Mouse (Mus musculus): ENCODE measurements around the gene Nav2. TPM values are rescaled to one million over a fixed set of nuclear protein-coding genes. Genes with fewer than 3 reads are reported as not detected.

Gene Nav2
- total and polyA plus RNA-seq, 3 experiments: 1.0 TPM; not detected in 2

DNA sequence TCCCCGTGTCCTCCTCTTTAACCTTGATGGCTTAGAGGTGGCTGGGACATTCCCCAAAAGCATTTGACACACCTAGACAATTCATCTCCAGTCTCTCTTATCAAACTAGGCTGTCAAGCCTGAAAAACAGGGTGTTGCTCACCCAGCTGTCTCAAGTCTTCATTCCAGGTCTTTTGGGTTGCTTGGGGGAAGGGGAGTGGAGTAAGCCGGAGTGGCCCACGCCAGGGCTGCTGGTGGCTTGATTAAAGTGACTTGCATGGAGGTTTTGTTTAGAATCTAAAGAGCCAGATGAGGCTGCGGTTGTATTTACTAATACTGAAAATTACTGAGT is 614.6 kb downstream of the Nav2 start:
- DNase-seq (ENCODE audit: low spot score) (no peak), ATAC-seq (ENCODE audit: extremely low read depth, insufficient number of reproducible peaks, low FRiP score, poor library complexity, severe bottlenecking) (no peak)
- no peaks in the 10 kb centered on the region for H3K27me3 ChIP-seq (ENCODE audit: insufficient read depth, low read length)
- H3K9me3 ChIP-seq (replicated peaks): peaks cover 76% of the 10 kb centered on the region
- H3K4me3 ChIP-seq (ENCODE audit: low read depth, low read length): no peak overlapping the region
- TF ChIP-seq TAL1 (conservative IDR thresholded peaks at IDR 0.05; ENCODE audit: low read depth, low read length) (no peak), CTCF (IDR thresholded peaks at IDR 0.05; ENCODE audit: low read depth, low read length) (no peak), GATA2 (IDR thresholded peaks at IDR 0.05; ENCODE audit: borderline replicate concordance, low read depth, low read length) (no peak), GATA1 (IDR thresholded peaks at IDR 0.05; ENCODE audit: borderline replicate concordance, low read length) (no peak), POLR2AphosphoS5 (IDR thresholded peaks at IDR 0.05; ENCODE audit: insufficient replicate concordance, low read depth, low read length) (no peak)
- no peaks in the 10 kb centered on the region for H3K4me1 ChIP-seq (ENCODE audit: insufficient read depth, low read depth, low read length)
- no peaks in the 10 kb centered on the region for H3K36me3 ChIP-seq (replicated peaks)

DNA sequence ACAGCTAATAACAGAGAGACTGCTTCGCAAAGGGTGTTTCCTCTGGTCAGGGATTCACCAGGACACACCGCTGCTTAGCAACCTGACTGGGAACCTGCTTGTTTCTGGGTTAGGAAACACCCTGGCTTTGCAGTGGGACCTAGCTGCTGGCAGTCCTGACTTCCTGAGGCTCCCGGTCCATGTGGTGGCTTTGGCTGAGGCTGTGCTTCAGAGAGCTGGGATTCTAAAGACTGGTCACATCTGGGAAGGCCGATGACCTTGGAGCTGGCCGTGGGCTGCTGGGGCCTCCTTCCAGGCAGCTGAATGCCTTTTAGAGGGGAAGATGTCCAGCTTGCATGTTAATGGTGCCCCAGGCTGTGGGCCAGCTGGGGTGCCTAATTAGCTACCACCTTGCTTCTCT is 615.2 kb downstream of the Nav2 start:
- no peaks in the 10 kb centered on the region for H3K4me1 ChIP-seq (ENCODE audit: insufficient read depth, low read depth, low read length)
- DNase-seq (ENCODE audit: low spot score): no peak
- no peaks in the 10 kb centered on the region for H3K36me3 ChIP-seq (replicated peaks)
- no peaks in the 10 kb centered on the region for H3K27me3 ChIP-seq (ENCODE audit: insufficient read depth, low read length)
- no peak overlapping the region for H3K4me3 ChIP-seq (ENCODE audit: low read depth, low read length)
- H3K9me3 ChIP-seq (replicated peaks): peaks cover 70% of the 10 kb centered on the region
- ATAC-seq (ENCODE audit: extremely low read depth, insufficient number of reproducible peaks, low FRiP score, poor library complexity, severe bottlenecking): no peak
- TF ChIP-seq GATA1 (IDR thresholded peaks at IDR 0.05; ENCODE audit: borderline replicate concordance, low read length) (no peak), POLR2AphosphoS5 (IDR thresholded peaks at IDR 0.05; ENCODE audit: insufficient replicate concordance, low read depth, low read length) (no peak), TAL1 (conservative IDR thresholded peaks at IDR 0.05; ENCODE audit: low read depth, low read length) (no peak)

DNA sequence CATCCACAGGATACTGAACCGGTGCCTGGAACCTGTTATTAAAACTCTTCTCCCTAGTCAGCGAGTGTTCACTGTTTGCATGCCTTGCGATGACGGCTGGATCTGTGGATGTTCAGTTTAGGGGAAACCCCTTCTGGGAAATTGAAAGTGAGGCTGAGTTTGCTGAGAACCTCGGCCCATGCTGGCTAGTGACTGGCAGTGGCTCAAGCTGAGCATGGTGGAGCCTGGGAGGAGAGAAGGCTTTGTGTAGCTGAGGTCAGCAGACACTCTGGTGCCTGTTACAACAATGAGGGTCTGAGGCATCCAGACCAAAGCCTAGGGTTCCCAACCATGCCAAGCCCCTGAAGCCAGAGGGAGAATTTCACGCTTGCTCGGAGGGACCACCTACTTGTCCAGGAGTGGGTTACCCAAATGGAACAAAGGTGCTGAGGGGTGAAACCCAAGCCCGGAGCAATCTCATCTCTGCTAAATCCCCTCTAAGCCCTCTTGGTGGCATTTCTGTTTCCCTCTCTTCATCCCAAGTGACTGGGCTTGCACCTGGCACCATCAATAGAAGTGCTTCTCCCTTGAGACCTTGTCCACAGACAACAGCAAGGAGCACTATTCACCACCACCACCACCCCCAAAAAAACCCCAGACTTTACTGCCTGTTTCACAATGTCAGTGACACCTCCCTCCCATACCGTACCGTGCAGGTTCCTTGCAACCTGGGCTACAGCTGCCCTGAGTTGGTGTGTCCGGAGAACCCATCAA is 617.0 kb downstream of the Nav2 start:
- DNase-seq (ENCODE audit: low spot score): no peak
- H3K9me3 ChIP-seq (replicated peaks): peaks cover 65% of the 10 kb centered on the region
- no peaks in the 10 kb centered on the region for H3K4me1 ChIP-seq (ENCODE audit: insufficient read depth, low read depth, low read length)
- ATAC-seq (ENCODE audit: extremely low read depth, insufficient number of reproducible peaks, low FRiP score, poor library complexity, severe bottlenecking): no peak
- no peaks in the 10 kb centered on the region for H3K36me3 ChIP-seq (replicated peaks)
- H3K27me3 ChIP-seq (ENCODE audit: insufficient read depth, low read length): no peaks in the 10 kb centered on the region
- TF ChIP-seq CTCF (IDR thresholded peaks at IDR 0.05; ENCODE audit: low read depth, low read length) (no peak), POLR2AphosphoS5 (IDR thresholded peaks at IDR 0.05; ENCODE audit: insufficient replicate concordance, low read depth, low read length) (no peak), TAL1 (conservative IDR thresholded peaks at IDR 0.05; ENCODE audit: low read depth, low read length) (no peak), GATA1 (IDR thresholded peaks at IDR 0.05; ENCODE audit: borderline replicate concordance, low read length) (no peak), GATA2 (IDR thresholded peaks at IDR 0.05; ENCODE audit: borderline replicate concordance, low read depth, low read length) (no peak)
- H3K4me3 ChIP-seq (ENCODE audit: low read depth, low read length): no peak overlapping the region

DNA sequence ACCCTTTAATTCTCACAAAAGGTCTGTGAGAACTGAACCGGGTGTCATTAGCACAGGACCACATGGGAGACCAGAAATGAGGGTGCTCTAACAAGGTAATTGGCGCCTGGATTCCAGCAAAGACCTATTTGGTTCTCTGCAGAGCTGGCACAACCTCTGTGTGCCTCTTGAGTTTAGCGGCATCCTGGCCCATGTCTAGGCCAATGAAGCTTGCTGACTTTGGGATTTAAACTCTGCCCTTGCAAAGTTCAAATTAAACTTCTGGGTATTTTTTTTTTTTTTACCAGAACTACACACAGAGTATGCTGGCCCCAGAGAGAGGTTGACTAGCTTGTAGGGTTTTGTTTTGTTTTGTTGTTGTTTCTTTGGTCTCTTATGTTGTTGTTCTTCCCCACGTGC is 617.6 kb downstream of the Nav2 start:
- ATAC-seq (ENCODE audit: extremely low read depth, insufficient number of reproducible peaks, low FRiP score, poor library complexity, severe bottlenecking) (no peak), DNase-seq (ENCODE audit: low spot score) (no peak)
- Histone ChIP-seq H3K4me1 (ENCODE audit: insufficient read depth, low read depth, low read length) (no peaks in the 10 kb centered on the region), H3K27me3 (ENCODE audit: insufficient read depth, low read length) (no peaks in the 10 kb centered on the region), H3K36me3 (replicated peaks) (no peaks in the 10 kb centered on the region), H3K9me3 (replicated peaks) (peaks cover 60% of the 10 kb centered on the region), H3K4me3 (ENCODE audit: low read depth, low read length) (no peak overlapping the region)
- TF ChIP-seq POLR2AphosphoS5 (IDR thresholded peaks at IDR 0.05; ENCODE audit: insufficient replicate concordance, low read depth, low read length) (no peak), GATA2 (IDR thresholded peaks at IDR 0.05; ENCODE audit: borderline replicate concordance, low read depth, low read length) (no peak), TAL1 (conservative IDR thresholded peaks at IDR 0.05; ENCODE audit: low read depth, low read length) (no peak), GATA1 (IDR thresholded peaks at IDR 0.05; ENCODE audit: borderline replicate concordance, low read length) (no peak), CTCF (IDR thresholded peaks at IDR 0.05; ENCODE audit: low read depth, low read length) (no peak)

DNA sequence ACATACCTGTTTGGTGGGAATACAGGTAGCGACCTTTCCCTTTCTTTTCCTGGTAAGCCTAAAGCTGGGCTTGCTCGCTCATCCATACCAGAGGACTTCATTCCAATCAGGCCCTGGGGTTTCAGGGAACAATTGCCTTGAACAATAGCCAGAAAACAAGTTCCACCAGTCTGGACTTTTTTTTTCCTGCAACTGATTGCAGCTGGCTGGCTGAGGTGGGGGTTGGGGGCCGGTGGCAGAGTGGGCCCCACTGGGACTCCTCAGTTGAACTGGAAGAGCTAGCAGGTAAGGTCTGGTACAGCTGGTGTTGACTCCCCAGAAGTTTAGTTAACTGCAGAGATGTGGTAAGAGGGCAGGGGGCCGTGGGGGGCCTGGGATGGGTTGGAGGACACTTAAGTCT is 619.0 kb downstream of the Nav2 start:
- no peak overlapping the region for H3K4me3 ChIP-seq (ENCODE audit: low read depth, low read length)

DNA sequence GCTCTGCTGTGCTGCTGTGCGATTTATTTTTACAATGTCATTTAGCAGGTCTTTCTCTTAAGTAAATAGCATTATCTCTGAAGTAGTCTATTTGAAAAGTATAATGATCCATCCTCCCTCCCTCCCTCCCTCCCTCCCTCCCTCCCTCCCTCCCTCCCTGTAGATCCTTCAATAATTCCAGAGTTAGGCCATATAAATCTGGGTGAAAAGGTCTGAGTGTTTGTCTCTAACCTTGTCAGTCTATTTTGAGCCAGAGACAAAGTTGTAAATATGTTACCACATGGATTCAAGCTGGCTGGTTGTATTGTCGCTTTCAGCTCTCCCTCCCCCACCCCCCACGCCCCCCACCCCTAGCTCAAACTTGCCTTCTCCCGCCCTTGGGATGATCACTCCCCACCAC is 619.4 kb downstream of the Nav2 start:
- no peaks in the 10 kb centered on the region for H3K4me1 ChIP-seq (ENCODE audit: insufficient read depth, low read depth, low read length)
- H3K36me3 ChIP-seq (replicated peaks): no peaks in the 10 kb centered on the region
- no peak overlapping the region for H3K4me3 ChIP-seq (ENCODE audit: low read depth, low read length)
- H3K9me3 ChIP-seq (replicated peaks): peaks cover 50% of the 10 kb centered on the region
- TF ChIP-seq TAL1 (conservative IDR thresholded peaks at IDR 0.05; ENCODE audit: low read depth, low read length) (no peak), POLR2AphosphoS5 (IDR thresholded peaks at IDR 0.05; ENCODE audit: insufficient replicate concordance, low read depth, low read length) (no peak), CTCF (IDR thresholded peaks at IDR 0.05; ENCODE audit: low read depth, low read length) (no peak), GATA1 (IDR thresholded peaks at IDR 0.05; ENCODE audit: borderline replicate concordance, low read length) (no peak), GATA2 (IDR thresholded peaks at IDR 0.05; ENCODE audit: borderline replicate concordance, low read depth, low read length) (no peak)
- ATAC-seq (ENCODE audit: extremely low read depth, insufficient number of reproducible peaks, low FRiP score, poor library complexity, severe bottlenecking) (no peak), DNase-seq (ENCODE audit: low spot score) (no peak)
- H3K27me3 ChIP-seq (ENCODE audit: insufficient read depth, low read length): no peaks in the 10 kb centered on the region

More for the DNA sequence above, 619.0 kb downstream of the Nav2 start:
- ATAC-seq (ENCODE audit: extremely low read depth, insufficient number of reproducible peaks, low FRiP score, poor library complexity, severe bottlenecking): no peak
- TF ChIP-seq CTCF (IDR thresholded peaks at IDR 0.05; ENCODE audit: low read depth, low read length) (no peak), POLR2AphosphoS5 (IDR thresholded peaks at IDR 0.05; ENCODE audit: insufficient replicate concordance, low read depth, low read length) (no peak), GATA1 (IDR thresholded peaks at IDR 0.05; ENCODE audit: borderline replicate concordance, low read length) (no peak), GATA2 (IDR thresholded peaks at IDR 0.05; ENCODE audit: borderline replicate concordance, low read depth, low read length) (no peak)
- no peak for DNase-seq (ENCODE audit: low spot score)
- H3K4me1 ChIP-seq (ENCODE audit: insufficient read depth, low read depth, low read length): no peaks in the 10 kb centered on the region
- H3K9me3 ChIP-seq (replicated peaks): peaks cover 55% of the 10 kb centered on the region
- H3K27me3 ChIP-seq (ENCODE audit: insufficient read depth, low read length): no peaks in the 10 kb centered on the region
- H3K36me3 ChIP-seq (replicated peaks): no peaks in the 10 kb centered on the region
